Mouse (Mus musculus): ENCODE results near the gene Pard3. TPM values are rescaled to one million over a fixed set of nuclear protein-coding genes. Genes with fewer than 3 reads are reported as not detected.

Pard3 gene
- polyA plus RNA-seq, 1 experiment: 51.2 TPM

DNA sequence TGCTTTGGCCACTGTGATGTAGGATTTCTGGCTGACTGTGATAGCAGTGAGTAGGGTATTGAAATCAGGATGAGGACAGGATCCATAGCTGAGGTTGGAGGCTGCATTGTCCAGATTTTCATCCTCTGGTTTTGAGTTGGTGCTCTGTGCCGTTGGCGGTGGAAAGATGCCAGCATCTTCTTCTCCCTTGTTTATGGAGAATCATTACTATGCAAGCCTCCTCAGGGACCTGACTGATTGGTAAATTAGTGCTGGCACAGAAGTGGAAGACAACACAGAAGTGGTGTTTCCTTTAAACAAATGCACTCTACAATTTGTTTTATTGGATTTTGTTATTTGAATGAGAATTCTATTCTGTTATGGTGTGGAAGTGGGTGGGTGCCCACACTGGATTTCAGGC is 18.8 kb downstream of the Pard3 start:
- no peak for TF ChIP-seq POLR2A (IDR thresholded peaks at IDR 0.05; ENCODE audit: low read depth, low read length)
- no peak for TF ChIP-seq CTCF (conservative IDR thresholded peaks at IDR 0.05; ENCODE audit: insufficient read depth, insufficient read length, low read depth, low read length)
- WGBS: 39% methylated on average over 2 of the region's 2 CpGs
- no peaks in the 10 kb centered on the region for H3K36me3 ChIP-seq (ENCODE audit: control insufficient read depth, insufficient read depth, low read length)
- no peaks in the 10 kb centered on the region for H3K27me3 ChIP-seq (replicated peaks; ENCODE audit: control insufficient read depth, insufficient read depth, low read length)
- no peak for DNase-seq
- no peak overlapping the region for H3K4me3 ChIP-seq (ENCODE audit: insufficient read depth, low read depth, low read length)
- peaks cover 16% of the 10 kb centered on the region for H3K4me1 ChIP-seq (ENCODE audit: control insufficient read depth, insufficient read depth, low read length)
- no peak overlapping the region for H3K27ac ChIP-seq (ENCODE audit: insufficient read depth, low read depth, low read length)

DNA sequence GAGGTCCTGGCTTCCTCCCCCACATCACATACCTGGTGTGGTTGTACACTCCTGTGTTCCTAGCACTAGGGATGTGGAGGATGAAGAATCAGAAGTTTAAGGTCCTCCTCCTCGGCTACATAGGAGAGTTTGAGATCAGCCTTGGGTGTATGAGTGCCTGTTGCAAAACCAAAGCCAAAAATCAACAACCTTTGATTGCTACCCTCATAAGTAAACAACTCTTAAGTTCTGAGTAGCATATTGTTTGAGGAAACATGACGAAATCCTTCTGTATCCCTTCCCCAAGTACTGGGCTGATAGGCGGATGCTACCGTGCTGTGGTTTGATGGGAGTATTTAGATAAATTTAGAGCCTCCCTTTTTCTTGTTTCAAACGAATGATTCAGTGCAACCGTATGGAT is 20.9 kb downstream of the Pard3 start:
- no peak overlapping the region for H3K4me3 ChIP-seq (ENCODE audit: insufficient read depth, low read depth, low read length)
- peaks cover 13% of the 10 kb centered on the region for H3K4me1 ChIP-seq (ENCODE audit: control insufficient read depth, insufficient read depth, low read length)
- no peak overlapping the region for H3K27ac ChIP-seq (ENCODE audit: insufficient read depth, low read depth, low read length)
- WGBS: 87% methylated on average over 6 of the region's 6 CpGs
- TF ChIP-seq POLR2A (IDR thresholded peaks at IDR 0.05; ENCODE audit: low read depth, low read length): no peak
- no peak for TF ChIP-seq CTCF (conservative IDR thresholded peaks at IDR 0.05; ENCODE audit: insufficient read depth, insufficient read length, low read depth, low read length)
- H3K36me3 ChIP-seq (ENCODE audit: control insufficient read depth, insufficient read depth, low read length): no peaks in the 10 kb centered on the region
- no peaks in the 10 kb centered on the region for H3K27me3 ChIP-seq (replicated peaks; ENCODE audit: control insufficient read depth, insufficient read depth, low read length)
- no peak for DNase-seq

DNA sequence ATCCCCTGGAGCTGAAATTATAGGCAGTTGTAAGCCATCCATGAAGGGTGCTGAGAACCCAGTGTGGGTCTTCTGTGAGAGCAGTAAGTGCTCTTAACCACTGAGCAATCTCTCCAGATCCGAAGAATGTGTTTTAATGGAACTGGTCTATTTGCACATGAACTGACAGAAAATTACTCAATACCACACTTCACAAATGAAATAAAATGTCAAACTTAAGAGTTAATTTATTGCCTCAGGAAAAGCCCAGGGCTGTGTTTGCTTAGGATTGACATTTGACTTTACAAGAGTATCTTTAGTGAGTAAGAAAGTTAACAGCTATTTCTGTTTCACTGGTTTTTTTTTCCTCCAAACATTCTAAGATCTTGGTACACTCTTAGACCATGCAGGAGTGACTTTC is 23.7 kb downstream of the Pard3 start:
- Histone ChIP-seq H3K27me3 (replicated peaks; ENCODE audit: control insufficient read depth, insufficient read depth, low read length) (no peaks in the 10 kb centered on the region), H3K4me1 (ENCODE audit: control insufficient read depth, insufficient read depth, low read length) (peaks cover 25% of the 10 kb centered on the region; the same call in 1 of the 2 replicates), H3K4me3 (ENCODE audit: insufficient read depth, low read depth, low read length) (no peak overlapping the region), H3K36me3 (ENCODE audit: control insufficient read depth, insufficient read depth, low read length) (no peaks in the 10 kb centered on the region), H3K27ac (ENCODE audit: insufficient read depth, low read depth, low read length) (no peak overlapping the region)
- 75% methylated on average over 1 of the region's 1 CpGs for WGBS
- DNase-seq: no peak
- TF ChIP-seq POLR2A (IDR thresholded peaks at IDR 0.05; ENCODE audit: low read depth, low read length) (no peak), CTCF (conservative IDR thresholded peaks at IDR 0.05; ENCODE audit: insufficient read depth, insufficient read length, low read depth, low read length) (no peak)

DNA sequence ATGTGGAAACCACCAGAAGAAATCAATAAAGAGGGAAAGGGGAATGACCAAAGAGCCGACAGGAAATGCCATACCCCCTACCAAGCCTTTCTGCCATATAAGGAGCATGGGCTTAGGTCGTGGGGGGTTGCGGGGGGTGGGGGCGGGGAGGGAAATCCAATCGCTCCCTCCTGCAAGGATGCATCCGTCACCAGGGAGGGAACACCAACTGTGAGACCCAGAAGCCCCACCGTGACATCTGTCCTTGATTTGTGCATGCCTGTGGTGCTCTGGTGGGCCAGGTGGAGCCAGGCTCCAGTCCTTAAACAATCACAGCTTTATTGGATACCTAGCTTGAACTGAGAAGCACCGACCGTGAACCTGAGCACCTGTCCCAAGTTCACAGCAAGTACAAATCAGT is 24.7 kb downstream of the Pard3 start:
- no peak for DNase-seq
- Histone ChIP-seq H3K4me1 (ENCODE audit: control insufficient read depth, insufficient read depth, low read length) (peaks cover 26% of the 10 kb centered on the region; the same call in 1 of the 2 replicates), H3K4me3 (ENCODE audit: insufficient read depth, low read depth, low read length) (no peak overlapping the region), H3K36me3 (ENCODE audit: control insufficient read depth, insufficient read depth, low read length) (no peaks in the 10 kb centered on the region), H3K27ac (ENCODE audit: insufficient read depth, low read depth, low read length) (no peak overlapping the region), H3K27me3 (replicated peaks; ENCODE audit: control insufficient read depth, insufficient read depth, low read length) (no peaks in the 10 kb centered on the region)
- WGBS: 40% methylated on average over 9 of the region's 9 CpGs
- TF ChIP-seq POLR2A (IDR thresholded peaks at IDR 0.05; ENCODE audit: low read depth, low read length): no peak
- no peak for TF ChIP-seq CTCF (conservative IDR thresholded peaks at IDR 0.05; ENCODE audit: insufficient read depth, insufficient read length, low read depth, low read length)

DNA sequence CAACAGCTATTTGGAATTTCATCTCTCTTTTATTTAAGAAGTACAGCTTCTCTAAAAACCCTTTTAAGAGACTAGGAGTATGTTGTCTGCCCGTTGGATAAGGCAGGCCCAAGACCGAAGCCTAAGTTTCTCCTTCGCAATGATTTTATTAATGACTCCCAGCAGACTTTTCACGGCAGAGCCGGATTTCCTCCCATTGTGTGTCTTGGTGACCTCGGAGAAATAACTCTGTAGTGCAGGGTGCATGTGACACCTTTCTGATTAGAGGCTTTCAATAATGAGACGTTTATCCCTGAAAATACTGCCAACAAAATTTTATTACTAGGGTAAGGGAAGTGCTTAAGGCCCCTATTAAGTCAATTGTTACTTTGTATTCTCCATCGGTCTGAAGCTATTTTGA is 25.3 kb downstream of the Pard3 start:
- H3K4me3 ChIP-seq (ENCODE audit: insufficient read depth, low read depth, low read length): no peak overlapping the region
- no peaks in the 10 kb centered on the region for H3K36me3 ChIP-seq (ENCODE audit: control insufficient read depth, insufficient read depth, low read length)
- peaks cover 26% of the 10 kb centered on the region; the same call in 1 of the 2 replicates for H3K4me1 ChIP-seq (ENCODE audit: control insufficient read depth, insufficient read depth, low read length)
- no peaks in the 10 kb centered on the region for H3K27me3 ChIP-seq (replicated peaks; ENCODE audit: control insufficient read depth, insufficient read depth, low read length)
- DNase-seq: peak; percentile 48
- 32% methylated on average over 8 of the region's 8 CpGs for WGBS
- H3K27ac ChIP-seq (ENCODE audit: insufficient read depth, low read depth, low read length): no peak overlapping the region
- TF ChIP-seq POLR2A (IDR thresholded peaks at IDR 0.05; ENCODE audit: low read depth, low read length) (no peak), CTCF (conservative IDR thresholded peaks at IDR 0.05; ENCODE audit: insufficient read depth, insufficient read length, low read depth, low read length) (no peak)

DNA sequence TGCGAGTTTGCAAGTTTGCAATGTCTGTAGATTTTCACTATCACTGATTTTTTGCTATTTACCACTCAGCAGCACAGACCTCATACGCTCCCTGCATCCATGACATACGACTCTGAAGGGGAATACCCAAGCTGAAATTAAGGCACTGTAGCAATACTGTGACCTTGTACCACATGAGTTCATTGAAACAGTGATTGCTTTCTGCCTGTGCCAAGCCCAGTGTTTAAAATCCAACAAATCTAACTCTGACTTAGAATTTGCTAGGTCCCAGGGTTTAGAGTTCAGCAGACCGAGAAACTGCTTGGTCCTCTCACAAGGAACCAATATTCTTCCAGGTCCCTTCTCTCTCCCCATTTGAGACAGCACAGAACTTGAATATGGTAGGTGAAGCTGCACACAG is 26.7 kb downstream of the Pard3 start:
- 48% methylated on average over 4 of the region's 4 CpGs for WGBS
- TF ChIP-seq CTCF (conservative IDR thresholded peaks at IDR 0.05; ENCODE audit: insufficient read depth, insufficient read length, low read depth, low read length): no peak
- TF ChIP-seq POLR2A (IDR thresholded peaks at IDR 0.05; ENCODE audit: low read depth, low read length): no peak
- H3K27me3 ChIP-seq (replicated peaks; ENCODE audit: control insufficient read depth, insufficient read depth, low read length): no peaks in the 10 kb centered on the region

DNA sequence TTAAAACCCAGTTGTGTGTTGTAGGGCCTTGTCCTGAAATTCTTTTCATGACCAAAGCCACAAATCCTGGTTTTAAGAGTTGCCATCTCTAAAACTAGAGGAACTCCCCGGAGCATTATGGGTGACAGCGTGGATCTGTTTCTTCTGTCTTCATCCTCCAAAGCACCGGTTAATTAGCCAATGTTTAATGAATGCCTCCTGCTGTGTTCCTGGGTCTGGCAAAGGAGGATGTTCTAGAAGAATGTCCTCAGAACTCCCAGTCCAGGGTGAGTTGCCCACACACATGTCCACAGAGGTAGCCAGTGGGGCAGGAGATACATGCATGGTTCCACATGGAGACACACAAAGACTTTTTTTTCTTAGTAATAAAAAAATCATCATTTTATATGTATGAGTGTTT is 28.2 kb downstream of the Pard3 start:
- WGBS: 46% methylated on average over 3 of the region's 3 CpGs
- DNase-seq: peak; percentile 75
- no peaks in the 10 kb centered on the region for H3K36me3 ChIP-seq (ENCODE audit: control insufficient read depth, insufficient read depth, low read length)
- H3K4me1 ChIP-seq (ENCODE audit: control insufficient read depth, insufficient read depth, low read length): peaks cover 29% of the 10 kb centered on the region; the same call in 1 of the 2 replicates
- no peaks in the 10 kb centered on the region; the same call in 1 of the 2 replicates for H3K27me3 ChIP-seq (replicated peaks; ENCODE audit: control insufficient read depth, insufficient read depth, low read length)
- TF ChIP-seq CTCF (conservative IDR thresholded peaks at IDR 0.05; ENCODE audit: insufficient read depth, insufficient read length, low read depth, low read length) (no peak), POLR2A (IDR thresholded peaks at IDR 0.05; ENCODE audit: low read depth, low read length) (no peak)
- no peak overlapping the region for H3K27ac ChIP-seq (ENCODE audit: insufficient read depth, low read depth, low read length)
- no peak overlapping the region for H3K4me3 ChIP-seq (ENCODE audit: insufficient read depth, low read depth, low read length)

More for the DNA sequence above, 26.7 kb downstream of the Pard3 start:
- H3K4me1 ChIP-seq (ENCODE audit: control insufficient read depth, insufficient read depth, low read length): peaks cover 26% of the 10 kb centered on the region; the same call in 1 of the 2 replicates
- peak; percentile 53 for DNase-seq
- H3K36me3 ChIP-seq (ENCODE audit: control insufficient read depth, insufficient read depth, low read length): no peaks in the 10 kb centered on the region
- H3K27ac ChIP-seq (ENCODE audit: insufficient read depth, low read depth, low read length): peak overlapping the region; percentile 17
- H3K4me3 ChIP-seq (ENCODE audit: insufficient read depth, low read depth, low read length): no peak overlapping the region
